Mouse (Mus musculus) liver, embryonic 14.5 days (tissue): ENCODE measurements around the gene Dram1. TPM values are rescaled to one million over a fixed set of nuclear protein-coding genes. Genes with fewer than 3 reads are reported as not detected.
A peak's percentile ranks its signal among the peaks of the same experiment; 100 is the strongest.

Experiments used
- ATAC-seq: fragments of 200-750 bp; cut with Nextera tagmentation; 2 replicates; pipeline ENCODE4 v1.8.0; 2017; ENCODE audit warnings: moderate number of reproducible peaks, mild to moderate bottlenecking, moderate library complexity; ENCODE audit not compliant: insufficient read depth
- DNase-seq, 3 experiments: peaks; one replicate each; pipeline ENCODE4 v3.0.0-alpha.2; 2012 to 2013; ENCODE audit warnings: low read depth in 3 of 3, low spot score in 3 of 3
- H3K27ac ChIP-seq: fragments of 300-500 bp; sonication (generic); 2 replicates; pipeline ENCODE4 v1.5.1; 2014; ENCODE audit warnings: moderate library complexity, mild to moderate bottlenecking, control low read depth, inconsistent platforms
- H3K27me3 ChIP-seq: fragments of 300-500 bp; sonication (generic); 2 replicates; pipeline ENCODE4 v1.6.1; 2014; ENCODE audit warnings: mild to moderate bottlenecking, low read length, moderate library complexity; ENCODE audit not compliant: control insufficient read depth, insufficient read depth
- H3K36me3 ChIP-seq: fragments of 300-500 bp; sonication (generic); replicated peaks from 2 replicates; pipeline ENCODE4 v1.6.1; 2014; ENCODE audit warnings: low read depth; ENCODE audit not compliant: control insufficient read depth, insufficient read depth
- H3K4me1 ChIP-seq, 2 experiments: fragments of 200-500 bp in 1 of 2; fragments of 300-500 bp in 1 of 2; sonication (generic) in 1 of 2; replicated peaks; 2 replicates each; pipeline ENCODE4 v1.6.1; 2012 to 2014; ENCODE audit warnings: antibody characterized with exemption in 1 of 2, inconsistent platforms in 1 of 2, low read length in 1 of 2; ENCODE audit not compliant: control insufficient read depth in 2 of 2, insufficient read depth in 2 of 2
- H3K4me2 ChIP-seq: fragments of 300-500 bp; sonication (generic); 2 replicates; pipeline ENCODE4 v1.6.1; 2014; ENCODE audit warnings: low read depth, mild to moderate bottlenecking, control low read depth, moderate library complexity
- H3K4me3 ChIP-seq, 2 experiments: fragments of 200-500 bp in 1 of 2; fragments of 300-500 bp in 1 of 2; sonication (generic) in 1 of 2; 2 replicates each; pipeline ENCODE4 v1.5.1; 2012 to 2014; ENCODE audit warnings: low read depth in 2 of 2, low read length in 2 of 2, mild to moderate bottlenecking in 2 of 2, control low read depth in 1 of 2, inconsistent platforms in 1 of 2, moderate library complexity in 1 of 2; ENCODE audit not compliant: insufficient read depth in 1 of 2
- H3K9ac ChIP-seq: fragments of 300-500 bp; sonication (generic); replicated peaks from 2 replicates; pipeline ENCODE4 v1.6.1; 2014; ENCODE audit warnings: mild to moderate bottlenecking, control low read depth, moderate library complexity
- H3K9me3 ChIP-seq: fragments of 300-500 bp; sonication (generic); 2 replicates; pipeline ENCODE4 v1.6.1; 2016; ENCODE audit warnings: low read length, mixed read lengths; ENCODE audit not compliant: control insufficient read depth
- CTCF ChIP-seq: IDR thresholded peaks from 2 replicates; pipeline ENCODE4 v1.5.1; 2016; ENCODE audit warnings: antibody characterized with exemption, low read depth, control low read depth
- EP300 ChIP-seq: IDR thresholded peaks from 2 replicates; pipeline ENCODE4 v1.6.1; 2016; ENCODE audit warnings: antibody characterized with exemption, low read depth
- WGBS: fragments of 180-500 bp; shearing (Covaris S2); extraction: QIAGEN DNeasy Blood & Tissue Kit; methylation state at CpG from one replicate; pipeline ENCODE4 v1.1.7; 2014; ENCODE audit not compliant: insufficient replicate concordance; 5-methylcytosine and 5-hydroxymethylcytosine counted together
- polyA plus RNA-seq, 2 experiments: library from polyadenylated mRNA; depleted of rRNA in 1 of 2; stranded (reverse) in 1 of 2; unstranded in 1 of 2; fragments of >200 nt; fragmentation: Nextera tagmentation in 1 of 2; extraction: Ambion mirVana in 1 of 2; gene quantifications; 2 replicates each; pipeline versions ENCODE4 v1.2.1 to v1.2.3; 2012 to 2014

Dram1 gene
- polyA plus RNA-seq, 2 experiments = 1.2 to 1.5 TPM

GRCm38 (mm10) chr10:88317151-88317550 is 61.7 kb downstream of the Dram1 start:
- no peaks in the 10 kb centered on the region for H3K4me1 ChIP-seq
- no peaks in the 10 kb centered on the region for H3K9me3 ChIP-seq
- H3K9ac ChIP-seq = no peak overlapping the region
- ATAC-seq = no peak
- no peak for DNase-seq
- no peak overlapping the region for H3K4me3 ChIP-seq
- H3K36me3 ChIP-seq = no peaks in the 10 kb centered on the region
- H3K4me2 ChIP-seq = no peak overlapping the region
- 74% methylated on average over 5 of the region's 5 CpGs for WGBS
- no peaks in the 10 kb centered on the region for H3K27me3 ChIP-seq
- no peak overlapping the region for H3K27ac ChIP-seq
- TF ChIP-seq CTCF = no peak
- no peak for TF ChIP-seq EP300

GRCm38 (mm10) chr10:88314841-88315240 is 64.0 kb downstream of the Dram1 start:
- H3K9me3 ChIP-seq = no peaks in the 10 kb centered on the region
- no peaks in the 10 kb centered on the region for H3K36me3 ChIP-seq
- H3K4me2 ChIP-seq = no peak overlapping the region
- TF ChIP-seq EP300 (no peak), CTCF (no peak)
- no peaks in the 10 kb centered on the region for H3K4me1 ChIP-seq
- DNase-seq = no peak
- no peak for ATAC-seq
- WGBS = 58% methylated on average over 5 of the region's 5 CpGs
- H3K9ac ChIP-seq = no peak overlapping the region
- H3K4me3 ChIP-seq = no peak overlapping the region
- H3K27ac ChIP-seq = no peak overlapping the region
- no peaks in the 10 kb centered on the region for H3K27me3 ChIP-seq

GRCm38 (mm10) chr10:88309851-88310250 is 69.0 kb downstream of the Dram1 start:
- H3K27ac ChIP-seq = no peak overlapping the region
- no peaks in the 10 kb centered on the region for H3K36me3 ChIP-seq
- no peaks in the 10 kb centered on the region for H3K4me1 ChIP-seq
- no peak overlapping the region for H3K4me3 ChIP-seq
- H3K4me2 ChIP-seq = no peak overlapping the region
- no peak for ATAC-seq
- TF ChIP-seq CTCF = no peak
- no peak for TF ChIP-seq EP300
- DNase-seq = no peak
- 58% methylated on average over 10 of the region's 10 CpGs for WGBS
- H3K9ac ChIP-seq = no peak overlapping the region
- H3K27me3 ChIP-seq = no peaks in the 10 kb centered on the region
- H3K9me3 ChIP-seq = no peaks in the 10 kb centered on the region

- Histone ChIP-seq H3K4me2 (no peak overlapping the region), H3K9ac (no peak overlapping the region), H3K4me3 (no peak overlapping the region), H3K9me3 (no peaks in the 10 kb centered on the region), H3K27me3 (no peaks in the 10 kb centered on the region), H3K27ac (no peak overlapping the region), H3K36me3 (no peaks in the 10 kb centered on the region), H3K4me1 (no peaks in the 10 kb centered on the region)
- WGBS = 68% methylated on average over 3 of the region's 3 CpGs
- TF ChIP-seq EP300 (no peak), CTCF (peak; percentile 39)
- ATAC-seq (no peak), DNase-seq (no peak)
These were observed 72.6 kb downstream of the Dram1 start for GRCm38 (mm10) chr10:88306235-88306634.

- no peaks in the 10 kb centered on the region for H3K27me3 ChIP-seq
- no peak overlapping the region for H3K4me2 ChIP-seq
- peak; percentile 75 for TF ChIP-seq CTCF
- no peak for TF ChIP-seq EP300
- DNase-seq = peak; percentile 4 to 19 (median 11)
- H3K36me3 ChIP-seq = no peaks in the 10 kb centered on the region
- ATAC-seq = no peak
- WGBS = 2% methylated on average over 4 of the region's 4 CpGs
- H3K4me1 ChIP-seq = no peaks in the 10 kb centered on the region
- H3K9ac ChIP-seq = no peak overlapping the region
- H3K4me3 ChIP-seq = no peak overlapping the region
- no peaks in the 10 kb centered on the region for H3K9me3 ChIP-seq
- H3K27ac ChIP-seq = no peak overlapping the region
These were observed 74.6 kb downstream of the Dram1 start for GRCm38 (mm10) chr10:88304302-88304701.

- ATAC-seq (no peak), DNase-seq (no peak)
- Histone ChIP-seq H3K36me3 (no peaks in the 10 kb centered on the region), H3K4me3 (no peak overlapping the region), H3K27ac (no peak overlapping the region), H3K27me3 (no peaks in the 10 kb centered on the region), H3K4me2 (no peak overlapping the region), H3K9me3 (no peaks in the 10 kb centered on the region), H3K9ac (no peak overlapping the region), H3K4me1 (no peaks in the 10 kb centered on the region)
- TF ChIP-seq CTCF = no peak
- TF ChIP-seq EP300 = no peak
- WGBS = 71% methylated on average over 11 of the region's 11 CpGs
These were observed 75.8 kb downstream of the Dram1 start for GRCm38 (mm10) chr10:88303079-88303478.
